Mouse (Mus musculus) limb, embryonic 14.5 days (tissue): ENCODE measurements around the gene Ercc2. TPM values are rescaled to one million over a fixed set of nuclear protein-coding genes. Genes with fewer than 3 reads are reported as not detected.

Experiments used
- ATAC-seq: fragments of 200-750 bp; cut with Nextera tagmentation; 2 replicates; pipeline ENCODE4 v1.8.0; 2017; ENCODE audit warnings: low read depth, moderate number of reproducible peaks, moderate TSS enrichment; ENCODE audit not compliant: low FRiP score
- DNase-seq: peaks from one replicate; pipeline ENCODE4 v3.0.0-alpha.2; 2015; ENCODE audit warnings: low spot score
- H3K27ac ChIP-seq: fragments of 300-500 bp; sonication (generic); replicated peaks from 2 replicates; pipeline ENCODE4 v1.5.1; 2014; ENCODE audit warnings: low read depth, mild to moderate bottlenecking, low read length, moderate library complexity, mixed read lengths
- H3K27me3 ChIP-seq: fragments of 300-500 bp; sonication (generic); 2 replicates; pipeline ENCODE4 v1.6.1; 2014; ENCODE audit warnings: low read length, mixed read lengths; ENCODE audit not compliant: control insufficient read depth, insufficient read depth
- H3K36me3 ChIP-seq: fragments of 300-500 bp; sonication (generic); 2 replicates; pipeline ENCODE4 v1.6.1; 2014; ENCODE audit warnings: mild to moderate bottlenecking, low read length, moderate library complexity, mixed read lengths; ENCODE audit not compliant: control insufficient read depth, insufficient read depth
- H3K4me1 ChIP-seq: fragments of 300-500 bp; sonication (generic); 2 replicates; pipeline ENCODE4 v1.6.1; 2014; ENCODE audit warnings: antibody characterized with exemption, low read length, mixed read lengths; ENCODE audit not compliant: control insufficient read depth, insufficient read depth
- H3K4me2 ChIP-seq: fragments of 300-500 bp; sonication (generic); replicated peaks from 2 replicates; pipeline ENCODE4 v1.6.1; 2014; ENCODE audit warnings: low read depth, mild to moderate bottlenecking, low read length, moderate library complexity; ENCODE audit not compliant: severe bottlenecking
- H3K4me3 ChIP-seq: fragments of 300-500 bp; sonication (generic); replicated peaks from 2 replicates; pipeline ENCODE4 v1.5.1; 2014; ENCODE audit warnings: low read length
- H3K9ac ChIP-seq: fragments of 300-500 bp; sonication (generic); 2 replicates; pipeline ENCODE4 v1.6.1; 2014; ENCODE audit warnings: mild to moderate bottlenecking, low read depth, low read length, moderate library complexity; ENCODE audit not compliant: severe bottlenecking
- H3K9me3 ChIP-seq: fragments of 300-500 bp; sonication (generic); 2 replicates; pipeline ENCODE4 v1.6.1; 2016; ENCODE audit warnings: low read length; ENCODE audit not compliant: control insufficient read depth
- POLR2A ChIP-seq: fragments of 200-500 bp; IDR thresholded peaks from 2 replicates; pipeline ENCODE4 v1.8.0; 2012; ENCODE audit warnings: inconsistent platforms, mild to moderate bottlenecking, moderate library complexity, borderline replicate concordance; ENCODE audit not compliant: insufficient read depth, insufficient read length; ENCODE audit errors: extremely low read depth
- WGBS: fragments of 180-500 bp; shearing (Covaris S2); extraction: QIAGEN DNeasy Blood & Tissue Kit; methylation state at CpG from one replicate; pipeline ENCODE4 v1.1.7; 2014; 5-methylcytosine and 5-hydroxymethylcytosine counted together
- polyA plus RNA-seq, 2 experiments: library from polyadenylated mRNA; depleted of rRNA in 1 of 2; stranded (reverse) in 1 of 2; unstranded in 1 of 2; fragments of >200 nt; fragmentation: Nextera tagmentation in 1 of 2; extraction: Ambion mirVana in 1 of 2; gene quantifications; 2 replicates each; pipeline versions ENCODE4 v1.2.1 to v1.2.3; 2012 to 2014

Ercc2 gene
- polyA plus RNA-seq, 2 experiments, result 11.3 to 58.1 TPM

DNA sequence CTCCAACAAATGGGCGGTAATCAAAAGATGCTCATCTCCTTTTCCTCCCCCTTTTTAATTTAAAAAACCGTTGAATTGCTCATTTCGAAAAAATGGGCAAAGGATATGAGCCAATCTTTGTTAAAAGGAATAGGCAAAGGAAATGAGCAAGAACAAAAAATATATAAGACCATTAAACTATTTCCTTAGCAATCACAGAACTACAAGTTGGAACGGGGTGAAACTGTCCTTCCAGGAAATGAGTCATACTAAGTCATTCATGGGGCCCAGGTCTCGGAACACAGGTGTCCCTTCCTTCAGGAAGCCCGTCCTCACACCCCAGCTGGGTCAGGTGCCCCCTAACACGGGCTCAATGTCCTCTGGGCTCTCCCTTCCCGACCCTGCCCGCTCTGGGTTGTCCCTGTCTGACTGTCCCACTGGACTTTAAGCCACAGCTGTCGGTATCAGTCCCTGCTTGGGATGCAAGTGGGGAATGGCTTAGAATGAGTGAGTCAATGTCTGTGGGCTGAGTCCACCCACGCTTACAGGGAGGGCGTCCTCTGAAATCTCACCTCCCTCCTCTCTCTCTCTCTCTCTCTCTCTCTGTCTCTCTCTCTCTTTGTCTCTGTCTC is 37.5 kb upstream of the Ercc2 start, which contains the start of gene Ercc1:
Gene Ercc1, plus strand, starts transcription at position 542 of the 611 bp plus-strand sequence.
- Histone ChIP-seq H3K4me3 (peak within 1 kb of the TSS; percentile 60), H3K27me3 (peaks cover 7% of the 10 kb centered on the region; the same call in 1 of the 2 replicates), H3K9ac (peak within 1 kb of the TSS; percentile 66), H3K9me3 (no peaks in the 10 kb centered on the region), H3K4me1 (peaks cover 23% of the 10 kb centered on the region), H3K4me2 (peak within 1 kb of the TSS; percentile 88), H3K36me3 (peaks cover 19% of the 10 kb centered on the region), H3K27ac (peak within 1 kb of the TSS; percentile 81)
- TF ChIP-seq POLR2A, result no peak
- 25% methylated on average over 12 of the region's 12 CpGs for WGBS
- DNase-seq (peak; percentile 21), ATAC-seq (no peak)

GRCm38 (mm10) chr7:19344938-19345471 is 36.8 kb upstream of the Ercc2 start:
- peak overlapping the region; percentile 81 for H3K27ac ChIP-seq
- H3K9ac ChIP-seq, result peak overlapping the region; percentile 66
- peak; percentile 56; the same call in 1 of the 2 replicates for TF ChIP-seq POLR2A
- peak overlapping the region; percentile 60 for H3K4me3 ChIP-seq
- H3K36me3 ChIP-seq, result peaks cover 26% of the 10 kb centered on the region
- no peaks in the 10 kb centered on the region for H3K9me3 ChIP-seq
- ATAC-seq (peak; percentile 94), DNase-seq (peak; percentile 99)
- H3K4me2 ChIP-seq, result peak overlapping the region; percentile 88
- peaks cover 7% of the 10 kb centered on the region; the same call in 1 of the 2 replicates for H3K27me3 ChIP-seq
- peaks cover 23% of the 10 kb centered on the region for H3K4me1 ChIP-seq
- WGBS, result 0% methylated on average over 31 of the region's 31 CpGs

DNA sequence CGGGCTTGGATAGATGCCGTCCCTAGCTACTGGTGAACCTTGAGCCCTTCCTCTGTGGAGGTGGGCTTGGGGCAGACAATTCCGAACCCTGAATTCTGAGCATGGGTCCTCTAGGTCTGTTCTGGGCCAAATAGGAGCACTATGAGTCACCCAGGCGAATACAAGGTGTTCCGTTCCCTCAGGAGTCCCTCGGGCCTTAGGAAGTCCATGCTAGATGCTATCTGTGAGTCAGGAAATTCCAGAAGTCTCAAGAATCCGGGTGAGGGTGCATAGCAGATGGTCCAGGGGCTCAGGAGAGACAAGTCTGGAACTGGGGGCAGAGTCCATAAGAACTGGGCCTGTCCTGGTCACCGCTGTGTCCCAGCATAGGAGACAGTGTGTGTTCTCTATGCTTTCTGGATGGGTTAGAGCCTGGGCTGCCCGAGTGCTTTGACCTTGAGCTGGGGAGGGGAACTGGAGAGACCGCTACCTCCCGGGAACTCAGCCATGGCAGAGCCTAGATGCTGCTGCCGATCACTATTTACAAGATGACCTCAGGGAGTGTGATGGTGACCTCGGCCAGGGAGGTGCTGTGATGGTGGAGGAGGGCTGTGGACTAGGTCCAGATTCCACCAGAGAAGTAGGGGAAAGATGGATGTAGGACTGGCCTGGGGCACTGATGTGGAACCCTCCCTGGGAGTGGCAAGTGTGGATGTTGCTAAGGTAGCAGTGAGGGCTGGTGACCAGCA is 32.5 kb upstream of the Ercc2 start:
- Histone ChIP-seq H3K4me1 (peaks cover 10% of the 10 kb centered on the region), H3K9me3 (no peaks in the 10 kb centered on the region), H3K9ac (no peak overlapping the region), H3K27ac (no peak overlapping the region), H3K4me2 (no peak overlapping the region), H3K4me3 (no peak overlapping the region), H3K36me3 (peaks cover 59% of the 10 kb centered on the region), H3K27me3 (no peaks in the 10 kb centered on the region)
- WGBS, result 87% methylated on average over 13 of the region's 13 CpGs
- ATAC-seq, result no peak
- no peak for DNase-seq
- no peak for TF ChIP-seq POLR2A

DNA sequence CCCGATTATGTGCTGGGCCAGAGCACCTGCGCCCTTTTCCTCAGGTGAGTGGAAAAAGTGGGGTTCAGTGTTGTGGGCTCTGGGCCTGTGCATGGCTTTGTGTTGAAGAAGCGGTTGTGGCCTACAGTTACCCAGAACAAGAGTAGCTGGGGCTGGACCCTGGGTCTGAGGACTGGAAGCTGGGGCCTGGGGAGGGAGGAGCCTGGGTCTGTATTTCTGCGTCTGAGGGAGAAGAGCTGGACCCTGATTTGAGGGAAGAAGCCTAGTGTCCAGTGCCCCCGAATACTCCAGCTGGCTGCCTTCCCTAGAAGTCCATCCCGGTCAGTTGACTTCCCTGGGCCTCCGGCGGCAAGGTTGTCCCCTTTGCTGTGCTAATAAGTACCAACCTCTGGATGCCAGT is 31.6 kb upstream of the Ercc2 start:
- WGBS, result 93% methylated on average over 8 of the region's 8 CpGs
- Histone ChIP-seq H3K4me1 (peaks cover 8% of the 10 kb centered on the region), H3K4me3 (no peak overlapping the region), H3K27me3 (no peaks in the 10 kb centered on the region), H3K9ac (no peak overlapping the region), H3K36me3 (peaks cover 67% of the 10 kb centered on the region), H3K27ac (no peak overlapping the region), H3K4me2 (no peak overlapping the region), H3K9me3 (no peaks in the 10 kb centered on the region)
- DNase-seq, result no peak
- TF ChIP-seq POLR2A, result no peak
- ATAC-seq, result no peak

DNA sequence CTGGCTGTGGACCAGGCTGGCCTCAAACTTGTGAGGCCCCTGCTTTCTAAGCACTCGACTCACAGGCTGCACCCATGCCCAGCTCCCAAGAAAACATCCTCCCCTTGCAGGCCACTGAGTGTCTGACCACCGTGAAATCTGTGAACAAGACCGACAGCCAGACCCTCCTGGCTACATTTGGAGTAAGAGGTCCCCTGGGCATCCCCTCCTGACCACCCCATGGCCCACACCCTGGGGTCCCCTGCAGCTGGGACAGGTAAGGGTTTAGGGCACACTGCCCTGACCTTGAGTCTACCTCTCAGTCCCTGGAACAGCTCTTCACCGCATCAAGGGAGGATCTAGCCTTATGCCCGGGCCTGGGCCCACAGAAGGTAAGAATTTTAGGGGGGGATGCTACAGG is 26.8 kb upstream of the Ercc2 start:
- H3K27ac ChIP-seq, result no peak overlapping the region
- ATAC-seq, result no peak

More for the DNA sequence above, 26.8 kb upstream of the Ercc2 start:
- H3K4me3 ChIP-seq, result no peak overlapping the region
- no peak overlapping the region for H3K4me2 ChIP-seq
- no peaks in the 10 kb centered on the region for H3K27me3 ChIP-seq
- H3K36me3 ChIP-seq, result peaks cover 67% of the 10 kb centered on the region
- no peak for TF ChIP-seq POLR2A
- H3K9me3 ChIP-seq, result no peaks in the 10 kb centered on the region
- 86% methylated on average over 5 of the region's 5 CpGs for WGBS
- H3K9ac ChIP-seq, result no peak overlapping the region
- DNase-seq, result no peak
- H3K4me1 ChIP-seq, result peaks cover 5% of the 10 kb centered on the region; the same call in 1 of the 2 replicates
